Mouse (Mus musculus) hindbrain, embryonic 14.5 days (tissue): Measurements from ENCODE around the gene Agtrap. TPM values are rescaled to one million over a fixed set of nuclear protein-coding genes. Genes with fewer than 3 reads are reported as not detected.

Experiments
- ATAC-seq: fragments of 200-750 bp; cut with Nextera tagmentation; 2 replicates; pipeline ENCODE4 v1.8.0; 2017; ENCODE audit warnings: moderate number of reproducible peaks, mild to moderate bottlenecking, moderate TSS enrichment, moderate library complexity; ENCODE audit not compliant: low FRiP score
- DNase-seq: peaks from one replicate; pipeline ENCODE4 v3.0.0-alpha.2; 2015; ENCODE audit warnings: low spot score
- H3K27ac ChIP-seq: fragments of 300-500 bp; sonication (generic); 2 replicates; pipeline ENCODE4 v1.5.1; 2014; ENCODE audit warnings: mild to moderate bottlenecking, moderate library complexity
- H3K27me3 ChIP-seq: fragments of 300-500 bp; sonication (generic); 2 replicates; pipeline ENCODE4 v1.6.1; 2014; ENCODE audit warnings: mild to moderate bottlenecking, low read length, mixed read lengths; ENCODE audit not compliant: control insufficient read depth, insufficient read depth
- H3K36me3 ChIP-seq: fragments of 300-500 bp; sonication (generic); replicated peaks from 2 replicates; pipeline ENCODE4 v1.6.1; 2014; ENCODE audit not compliant: control insufficient read depth, insufficient read depth
- H3K4me1 ChIP-seq: fragments of 300-500 bp; sonication (generic); replicated peaks from 2 replicates; pipeline ENCODE4 v1.6.1; 2014; ENCODE audit warnings: antibody characterized with exemption, low read length, mixed read lengths; ENCODE audit not compliant: control insufficient read depth, insufficient read depth
- H3K4me2 ChIP-seq: fragments of 300-500 bp; sonication (generic); replicated peaks from 2 replicates; pipeline ENCODE4 v1.6.1; 2014; ENCODE audit warnings: mild to moderate bottlenecking, moderate library complexity
- H3K4me3 ChIP-seq: fragments of 300-500 bp; sonication (generic); replicated peaks from 2 replicates; pipeline ENCODE4 v1.5.1; 2014; ENCODE audit warnings: mild to moderate bottlenecking, low read length
- H3K9ac ChIP-seq: fragments of 300-500 bp; sonication (generic); 2 replicates; pipeline ENCODE4 v1.6.1; 2014
- H3K9me3 ChIP-seq: fragments of 300-500 bp; sonication (generic); 2 replicates; pipeline ENCODE4 v1.6.1; 2016; ENCODE audit warnings: low read length; ENCODE audit not compliant: control insufficient read depth
- WGBS: fragments of 180-500 bp; shearing (Covaris S2); extraction: QIAGEN DNeasy Blood & Tissue Kit; methylation state at CpG from one replicate; pipeline ENCODE4 v1.1.7; 2014; 5-methylcytosine and 5-hydroxymethylcytosine counted together
- polyA plus RNA-seq: library from polyadenylated mRNA; unstranded; fragments of >200 nt; fragmentation: Nextera tagmentation; extraction: Ambion mirVana; gene quantifications from 2 replicates; pipeline ENCODE4 v1.2.1, GENCODE M21; 2014

The Agtrap gene
- polyA plus RNA-seq = 5.3 and 6.6 TPM in 2 replicates

DNA sequence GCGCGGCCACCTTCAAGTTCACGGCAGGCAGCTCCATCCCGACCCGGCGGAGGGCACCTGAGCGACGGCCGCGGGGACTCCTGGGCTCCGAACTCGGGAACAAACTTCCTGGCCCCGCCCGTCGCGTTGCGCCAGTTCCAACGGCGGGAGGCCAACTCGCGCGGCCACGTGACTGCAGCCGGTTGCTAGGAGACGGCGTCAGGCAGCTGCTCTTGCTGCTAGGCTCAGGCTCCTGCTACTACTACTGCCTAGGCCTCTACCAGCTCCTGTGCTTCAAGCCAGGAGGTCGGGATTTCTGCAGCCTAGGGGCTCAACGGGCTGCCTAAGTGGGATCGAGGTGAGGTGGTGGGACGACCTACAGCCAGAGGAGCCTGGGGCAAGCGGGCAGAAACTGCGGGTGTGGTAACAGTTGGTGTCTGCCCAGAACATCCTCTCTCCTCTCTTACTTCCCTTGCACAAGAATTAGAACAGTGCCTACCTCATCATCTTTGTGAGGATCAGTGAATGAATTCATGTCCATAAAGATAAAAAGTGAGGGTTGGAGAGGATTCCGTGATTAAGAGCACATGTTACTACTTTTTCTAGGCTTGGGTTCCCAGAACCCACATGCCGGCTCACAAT lies at the start of gene Agtrap:
Gene Agtrap (minus strand): TSS at position 125 of the 621 bp plus-strand sequence.
- peak within 1 kb of the TSS; percentile 34; the same call in 1 of the 2 replicates for H3K27ac ChIP-seq
- H3K4me1 ChIP-seq = peaks cover 10% of the 10 kb centered on the region; the same call in 1 of the 2 replicates
- H3K4me3 ChIP-seq = peak within 1 kb of the TSS; percentile 47
- H3K27me3 ChIP-seq = no peaks in the 10 kb centered on the region
- H3K4me2 ChIP-seq = peak within 1 kb of the TSS; percentile 84
- peak within 1 kb of the TSS; percentile 61 for H3K9ac ChIP-seq
- H3K9me3 ChIP-seq = no peaks in the 10 kb centered on the region
- 3% methylated on average over 34 of the region's 34 CpGs for WGBS
- ATAC-seq = peak; percentile 91
- H3K36me3 ChIP-seq = no peaks in the 10 kb centered on the region
- DNase-seq = peak; percentile 88

DNA sequence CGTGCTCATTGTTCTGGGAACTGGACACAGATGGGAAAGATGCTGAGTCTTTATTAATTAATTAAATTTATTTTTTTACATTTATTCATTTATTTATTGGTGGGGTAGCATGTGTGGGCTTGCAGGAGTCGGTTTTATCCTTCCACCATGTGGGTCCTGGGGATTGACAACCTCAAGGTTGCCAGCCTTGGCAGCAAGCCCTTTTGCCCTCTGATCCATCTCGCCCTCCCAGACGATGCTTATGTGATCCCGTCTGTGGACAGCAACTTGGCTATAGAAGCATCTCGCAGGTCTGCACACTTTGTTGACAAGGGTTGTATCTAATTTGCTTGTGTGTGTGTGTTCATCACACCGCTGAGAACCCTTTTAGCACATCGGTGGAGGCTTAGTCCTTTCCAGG lies 49.7 kb upstream of the Agtrap start:
- H3K27me3 ChIP-seq = no peaks in the 10 kb centered on the region; the same call in 1 of the 2 replicates
- ATAC-seq = no peak
- no peak overlapping the region for H3K9ac ChIP-seq
- no peak overlapping the region for H3K4me2 ChIP-seq
- no peaks in the 10 kb centered on the region for H3K9me3 ChIP-seq
- DNase-seq = no peak
- 58% methylated on average over 8 of the region's 8 CpGs for WGBS
- no peak overlapping the region for H3K4me3 ChIP-seq
- no peak overlapping the region for H3K27ac ChIP-seq
- peaks cover 14% of the 10 kb centered on the region for H3K4me1 ChIP-seq
- no peaks in the 10 kb centered on the region for H3K36me3 ChIP-seq

DNA sequence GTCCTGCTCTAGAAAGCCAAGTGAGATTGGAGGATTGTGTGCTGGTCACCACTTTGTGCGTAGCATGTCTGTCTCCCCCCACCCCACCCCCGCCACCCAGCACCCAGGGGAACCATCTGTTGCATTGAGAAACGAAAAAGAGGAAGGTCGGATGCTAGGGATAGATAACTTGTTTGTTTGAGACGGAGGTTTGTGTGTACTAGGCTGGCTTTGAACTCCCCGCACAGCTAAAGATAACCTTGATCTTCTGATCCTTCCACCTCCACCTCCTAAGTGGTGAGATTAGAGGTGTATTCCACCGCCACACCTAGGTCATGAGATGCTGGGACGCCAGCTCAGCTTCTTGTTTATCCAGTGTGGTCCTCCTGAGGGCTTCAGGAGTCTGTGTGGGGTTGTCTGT lies 47.2 kb upstream of the Agtrap start:
- peaks cover 21% of the 10 kb centered on the region for H3K4me1 ChIP-seq
- DNase-seq = no peak

DNA sequence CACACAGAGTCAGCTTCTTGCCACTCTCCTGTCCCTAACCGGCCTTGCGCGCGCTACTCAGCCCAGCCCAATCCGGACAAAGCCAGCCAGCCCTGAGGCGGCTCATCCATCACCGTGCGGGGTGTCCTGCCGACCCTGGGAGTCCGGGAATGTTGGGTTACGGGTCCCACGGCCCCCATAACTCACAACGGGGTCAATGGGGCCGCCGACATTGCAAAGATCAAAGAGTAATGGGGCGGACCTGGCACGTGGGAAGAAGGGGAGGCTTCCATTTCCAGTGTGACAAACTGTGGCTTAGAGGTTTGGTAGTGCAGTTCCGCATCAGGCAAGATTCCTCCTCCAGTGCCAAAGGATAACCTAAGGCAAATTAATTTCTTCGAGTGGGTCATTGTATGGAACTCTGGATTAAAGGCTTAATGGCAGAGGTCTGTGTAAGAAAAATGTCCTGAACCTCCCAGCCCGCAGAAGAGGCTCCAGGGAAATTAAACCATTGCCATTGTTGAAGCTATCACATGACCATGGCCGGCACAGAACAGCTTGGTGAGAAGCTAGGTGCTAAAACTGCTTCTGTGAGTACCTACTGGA lies 43.8 kb upstream of the Agtrap start:
- 1% methylated on average over 21 of the region's 21 CpGs for WGBS
- ATAC-seq = peak; percentile 59; the same call in 1 of the 2 replicates

More for the DNA sequence above, 47.2 kb upstream of the Agtrap start:
- H3K9ac ChIP-seq = no peak overlapping the region
- H3K9me3 ChIP-seq = no peaks in the 10 kb centered on the region
- H3K4me2 ChIP-seq = no peak overlapping the region
- H3K27ac ChIP-seq = no peak overlapping the region
- H3K36me3 ChIP-seq = no peaks in the 10 kb centered on the region
- no peaks in the 10 kb centered on the region; the same call in 1 of the 2 replicates for H3K27me3 ChIP-seq
- H3K4me3 ChIP-seq = no peak overlapping the region
- ATAC-seq = no peak
- 77% methylated on average over 8 of the region's 8 CpGs for WGBS

DNA sequence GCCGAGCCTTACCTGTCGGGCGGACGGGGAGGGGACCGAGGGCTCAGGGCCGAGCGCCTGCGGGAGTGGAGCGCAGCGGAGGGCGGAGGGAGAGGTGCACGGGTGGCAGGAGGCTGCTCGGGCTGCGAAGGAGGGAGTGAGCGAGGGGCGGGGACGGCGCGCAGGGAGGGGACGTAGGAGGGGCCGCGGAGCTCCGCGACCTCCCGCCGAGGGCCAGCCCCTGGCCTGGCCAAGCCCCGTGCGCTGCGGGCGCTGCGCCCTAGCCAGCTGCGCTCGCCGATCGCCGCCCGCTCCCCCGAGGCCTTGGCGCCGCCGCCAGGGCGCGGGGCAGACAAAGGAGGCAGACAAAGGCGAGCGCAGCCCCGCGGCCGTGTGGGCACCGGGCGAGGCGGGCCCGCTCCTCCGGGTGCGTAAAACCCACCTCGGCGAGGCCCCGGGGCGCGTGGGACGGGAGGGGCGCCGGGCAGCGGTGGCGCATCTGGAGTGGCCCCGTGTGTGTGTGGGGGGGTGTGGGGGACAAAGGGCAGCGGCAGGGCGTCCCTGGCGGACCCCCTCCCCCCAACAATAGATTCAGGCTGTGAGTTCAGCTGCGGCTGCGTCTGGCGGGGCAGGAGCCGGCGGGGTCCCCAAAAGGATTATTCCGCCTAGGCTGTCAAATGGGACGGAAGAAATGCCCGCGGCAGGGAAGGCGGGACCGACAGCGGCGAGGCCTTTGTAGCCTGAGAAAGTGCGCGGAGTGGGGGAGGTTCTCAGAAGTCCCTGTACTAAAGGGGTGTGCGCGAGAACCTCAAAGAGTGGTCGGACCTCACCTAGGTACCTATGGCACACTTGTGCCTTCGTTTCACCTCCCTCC lies 43.0 kb upstream of the Agtrap start, which contains the start of gene Draxin:
Gene Draxin (minus strand): TSS at position 138 of the 853 bp plus-strand sequence.
- H3K27ac ChIP-seq = peak within 1 kb of the TSS; percentile 98
- WGBS = under 1% methylated on average over 64 of the region's 87 CpGs

More for the DNA sequence above, 43.8 kb upstream of the Agtrap start:
- Histone ChIP-seq H3K4me2 (peak overlapping the region; percentile 84), H3K36me3 (no peaks in the 10 kb centered on the region), H3K9ac (peak overlapping the region; percentile 97), H3K9me3 (no peaks in the 10 kb centered on the region), H3K4me1 (peaks cover 26% of the 10 kb centered on the region), H3K27ac (peak overlapping the region; percentile 98), H3K27me3 (no peaks in the 10 kb centered on the region), H3K4me3 (peak overlapping the region; percentile 69)
- DNase-seq = peak; percentile 65

DNA sequence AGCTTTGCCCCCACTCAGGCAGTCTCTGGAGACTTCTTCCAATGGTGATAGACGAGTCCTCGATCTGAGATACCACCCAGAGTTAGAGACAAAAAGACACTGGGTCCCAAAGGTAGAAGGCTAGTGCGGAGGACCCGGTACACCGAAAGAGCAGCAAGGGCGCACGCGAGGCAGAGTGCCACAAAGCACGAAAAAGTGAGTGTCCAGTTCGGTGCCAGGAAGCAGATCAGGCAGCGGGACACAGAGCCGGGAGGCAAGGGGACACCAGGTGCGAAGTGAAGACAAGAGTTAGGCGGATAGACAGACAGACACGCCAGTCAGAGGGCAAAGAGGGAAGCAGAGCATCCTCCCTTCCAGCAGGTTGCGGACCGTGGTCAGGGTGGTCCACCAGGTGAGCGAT lies 42.3 kb upstream of the Agtrap start, which contains the start of gene Mad2l2:
Gene Mad2l2 (plus strand): TSS at position 252 of the 400 bp plus-strand sequence.
- Histone ChIP-seq H3K4me1 (peaks cover 26% of the 10 kb centered on the region), H3K36me3 (no peaks in the 10 kb centered on the region), H3K4me2 (peak within 1 kb of the TSS; percentile 84), H3K4me3 (peak within 1 kb of the TSS; percentile 69), H3K9ac (peak within 1 kb of the TSS; percentile 97), H3K27ac (peak within 1 kb of the TSS; percentile 98), H3K9me3 (no peaks in the 10 kb centered on the region), H3K27me3 (no peaks in the 10 kb centered on the region)
- ATAC-seq (no peak), DNase-seq (no peak)
- under 1% methylated on average over 18 of the region's 18 CpGs for WGBS

More for the DNA sequence above, 43.0 kb upstream of the Agtrap start, which contains the start of gene Draxin:
- H3K9ac ChIP-seq = peak within 1 kb of the TSS; percentile 97
- peaks cover 26% of the 10 kb centered on the region for H3K4me1 ChIP-seq
- no peaks in the 10 kb centered on the region for H3K9me3 ChIP-seq
- peak within 1 kb of the TSS; percentile 84 for H3K4me2 ChIP-seq
- H3K4me3 ChIP-seq = peak within 1 kb of the TSS; percentile 69
- H3K27me3 ChIP-seq = no peaks in the 10 kb centered on the region
- H3K36me3 ChIP-seq = no peaks in the 10 kb centered on the region
- ATAC-seq (peak; percentile 72), DNase-seq (peak; percentile 74)

DNA sequence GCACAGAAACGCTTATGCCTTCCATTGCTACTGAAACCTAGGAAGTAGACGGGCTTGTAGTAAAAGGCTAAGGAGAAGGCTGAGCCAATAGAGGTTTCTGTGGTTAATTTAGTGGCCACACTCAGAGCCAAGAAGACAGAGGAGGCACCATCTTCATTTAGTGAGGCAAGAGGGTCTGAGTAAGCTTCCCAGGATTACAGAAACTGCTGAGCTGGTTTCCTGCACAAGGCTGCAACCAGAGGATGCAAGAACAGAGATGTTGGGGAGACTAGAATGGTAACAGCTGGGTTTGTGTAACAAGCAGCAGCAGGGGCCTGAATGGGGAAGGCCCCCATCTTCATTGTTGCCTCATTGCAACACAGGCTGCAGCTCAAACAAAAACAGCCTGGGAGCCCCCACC lies 40.8 kb upstream of the Agtrap start:
- H3K9me3 ChIP-seq = no peaks in the 10 kb centered on the region
- H3K4me2 ChIP-seq = peak overlapping the region; percentile 84
- ATAC-seq = no peak
- H3K27ac ChIP-seq = peak overlapping the region; percentile 98
- WGBS = 59% methylated on average over 2 of the region's 2 CpGs
- H3K4me3 ChIP-seq = peak overlapping the region; percentile 69
- H3K9ac ChIP-seq = peak overlapping the region; percentile 97
- no peaks in the 10 kb centered on the region for H3K27me3 ChIP-seq
- H3K4me1 ChIP-seq = peaks cover 26% of the 10 kb centered on the region
- no peak for DNase-seq
- no peaks in the 10 kb centered on the region for H3K36me3 ChIP-seq

DNA sequence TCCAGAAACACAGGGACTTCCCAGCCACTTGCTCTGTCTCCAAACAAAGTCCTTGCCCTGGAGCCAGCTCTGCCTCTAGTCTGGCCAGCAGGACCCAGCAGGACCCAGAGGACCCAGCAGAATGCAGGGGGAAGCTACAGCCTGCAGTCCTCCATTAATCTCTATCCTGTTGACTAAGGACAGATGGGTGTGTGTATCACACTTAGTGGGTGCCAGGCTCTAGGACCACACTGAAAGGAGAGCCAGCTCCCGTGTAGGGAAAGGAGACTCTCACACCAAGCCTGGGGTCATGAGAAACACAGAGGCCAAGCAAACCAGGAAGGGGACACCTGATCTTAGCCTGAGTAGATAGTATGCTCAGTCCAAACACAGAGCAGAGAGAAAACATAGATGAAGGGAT lies 40.4 kb upstream of the Agtrap start:
- H3K4me1 ChIP-seq = peaks cover 26% of the 10 kb centered on the region
- H3K27ac ChIP-seq = peak overlapping the region; percentile 98; the same call in 1 of the 2 replicates
- H3K4me3 ChIP-seq = peak overlapping the region; percentile 69
- WGBS = 38% methylated on average over 1 of the region's 1 CpGs
- no peaks in the 10 kb centered on the region for H3K27me3 ChIP-seq
- H3K9me3 ChIP-seq = no peaks in the 10 kb centered on the region
- H3K9ac ChIP-seq = peak overlapping the region; percentile 97
- no peaks in the 10 kb centered on the region for H3K36me3 ChIP-seq
- DNase-seq = no peak
- peak overlapping the region; percentile 84 for H3K4me2 ChIP-seq
- no peak for ATAC-seq

DNA sequence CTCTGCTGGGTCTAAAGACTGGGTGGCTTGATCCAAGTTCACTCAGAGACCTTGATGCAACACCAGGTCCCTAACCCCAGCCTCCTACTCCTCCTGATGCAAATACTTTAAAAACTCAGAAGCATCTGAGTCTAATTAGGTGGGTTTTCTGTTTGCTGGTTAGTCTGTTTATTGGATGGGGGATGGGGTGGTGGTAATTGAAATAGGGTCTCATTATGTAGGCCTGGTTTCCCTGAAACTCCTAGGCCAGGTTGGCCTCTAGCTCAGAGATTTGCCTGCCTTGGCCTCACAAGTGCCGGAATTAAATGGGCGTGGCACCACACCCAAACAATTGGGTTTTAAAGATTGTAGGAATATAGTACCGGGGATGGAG lies 34.8 kb upstream of the Agtrap start:
- Histone ChIP-seq H3K4me3 (no peak overlapping the region), H3K9ac (no peak overlapping the region), H3K27me3 (no peaks in the 10 kb centered on the region), H3K9me3 (no peaks in the 10 kb centered on the region), H3K4me2 (no peak overlapping the region), H3K4me1 (peaks cover 24% of the 10 kb centered on the region; the same call in 1 of the 2 replicates), H3K36me3 (no peaks in the 10 kb centered on the region), H3K27ac (peak overlapping the region; percentile 72)
- WGBS = 64% methylated on average over 3 of the region's 3 CpGs
- ATAC-seq (no peak), DNase-seq (no peak)
